Mouse (Mus musculus): Measurements from ENCODE around the gene Fam129a.
"Not testable (repeated sequence)": the region's sequence is repeated elsewhere in the genome, so short reads cannot be mapped to it uniquely, and the experiment has no call there.

The Fam129a gene

GRCm38 (mm10) chr1:151721357-151721983, 150.5 kb downstream of the Fam129a start:
- in situ Hi-C loops (cut with MboI; ENCODE audit: low sequenced_read_pairs), result loop anchor here (25.0 kb wide), 1 partner anchor 684 kb away; no protein-coding TSS in a partner anchor

GRCm38 (mm10) chr1:151723771-151724170, 152.8 kb downstream of the Fam129a start:
- in situ Hi-C loops (cut with MboI; ENCODE audit: low sequenced_read_pairs), result loop anchor here (25.0 kb wide), 1 partner anchor 686 kb away; no protein-coding TSS in a partner anchor

GRCm38 (mm10) chr1:151725590-151725989, 154.6 kb downstream of the Fam129a start:
- in situ Hi-C loops (cut with MboI; ENCODE audit: low sequenced_read_pairs), result no loop called here

- in situ Hi-C loops (cut with MboI; ENCODE audit: low sequenced_read_pairs), result no loop called here
These were observed 155.4 kb downstream of the Fam129a start for GRCm38 (mm10) chr1:151726358-151726757.

- in situ Hi-C loops (cut with MboI; ENCODE audit: low sequenced_read_pairs), result no loop called here
These were observed 157.2 kb downstream of the Fam129a start for GRCm38 (mm10) chr1:151728141-151728540.

- in situ Hi-C loops (cut with MboI; ENCODE audit: low sequenced_read_pairs), result no loop called here
These were observed 166.2 kb downstream of the Fam129a start for GRCm38 (mm10) chr1:151737146-151737545.

GRCm38 (mm10) chr1:151741199-151741621, 170.2 kb downstream of the Fam129a start:
- in situ Hi-C loops (cut with MboI; ENCODE audit: low sequenced_read_pairs), result no loop called here

- in situ Hi-C loops (cut with MboI; ENCODE audit: low sequenced_read_pairs), result not testable (repeated sequence)
These were observed 178.9 kb downstream of the Fam129a start for GRCm38 (mm10) chr1:151749894-151750293.

GRCm38 (mm10) chr1:151752946-151753345, 182.0 kb downstream of the Fam129a start:
- in situ Hi-C loops (cut with MboI; ENCODE audit: low sequenced_read_pairs), result no loop called here

GRCm38 (mm10) chr1:151753374-151753929, 182.5 kb downstream of the Fam129a start:
- in situ Hi-C loops (cut with MboI; ENCODE audit: low sequenced_read_pairs), result no loop called here

GRCm38 (mm10) chr1:151754028-151754489, 183.1 kb downstream of the Fam129a start:
- in situ Hi-C loops (cut with MboI; ENCODE audit: low sequenced_read_pairs), result no loop called here

- in situ Hi-C loops (cut with MboI; ENCODE audit: low sequenced_read_pairs), result no loop called here
These were observed 184.1 kb downstream of the Fam129a start, which contains the start of gene Edem3 for GRCm38 (mm10) chr1:151754881-151755659. Gene Edem3 (plus strand): TSS chr1:151755371.

GRCm38 (mm10) chr1:151755660-151756424, 184.9 kb downstream of the Fam129a start:
- in situ Hi-C loops (cut with MboI; ENCODE audit: low sequenced_read_pairs), result no loop called here

GRCm38 (mm10) chr1:151756425-151756728, 185.4 kb downstream of the Fam129a start:
- in situ Hi-C loops (cut with MboI; ENCODE audit: low sequenced_read_pairs), result no loop called here

- in situ Hi-C loops (cut with MboI; ENCODE audit: low sequenced_read_pairs), result no loop called here
These were observed 187.3 kb downstream of the Fam129a start for GRCm38 (mm10) chr1:151758301-151758700.

GRCm38 (mm10) chr1:151758991-151759390, 188.0 kb downstream of the Fam129a start:
- in situ Hi-C loops (cut with MboI; ENCODE audit: low sequenced_read_pairs), result no loop called here

GRCm38 (mm10) chr1:151764236-151764635, 193.2 kb downstream of the Fam129a start:
- in situ Hi-C loops (cut with MboI; ENCODE audit: low sequenced_read_pairs), result no loop called here

GRCm38 (mm10) chr1:151766166-151766565, 195.2 kb downstream of the Fam129a start:
- in situ Hi-C loops (cut with MboI; ENCODE audit: low sequenced_read_pairs), result no loop called here

GRCm38 (mm10) chr1:151766976-151767654, 196.1 kb downstream of the Fam129a start:
- in situ Hi-C loops (cut with MboI; ENCODE audit: low sequenced_read_pairs), result no loop called here

GRCm38 (mm10) chr1:151769200-151769913, 198.4 kb downstream of the Fam129a start:
- in situ Hi-C loops (cut with MboI; ENCODE audit: low sequenced_read_pairs), result no loop called here

Measured in CH12F3 (cell line).